Mouse (Mus musculus) bone marrow macrophage, adult 2 months (primary cell): ENCODE measurements at regions not wholly inside any gene's neighbourhood (a gene's known extent, or its start where the extent isn't known, plus 50 kb on each side); places are given as distances from the start of the nearest gene placed in this dataset.

Source experiments
- CTCF ChIP-seq: IDR thresholded peaks from 2 replicates; pipeline ENCODE4 v1.5.1; 2012; ENCODE audit warnings: low read depth, mild to moderate bottlenecking, low read length, moderate library complexity
- POLR2A ChIP-seq: IDR thresholded peaks from 2 replicates; pipeline ENCODE4 v1.6.1; 2012; ENCODE audit warnings: mild to moderate bottlenecking, low read depth, low read length, borderline replicate concordance

DNA sequence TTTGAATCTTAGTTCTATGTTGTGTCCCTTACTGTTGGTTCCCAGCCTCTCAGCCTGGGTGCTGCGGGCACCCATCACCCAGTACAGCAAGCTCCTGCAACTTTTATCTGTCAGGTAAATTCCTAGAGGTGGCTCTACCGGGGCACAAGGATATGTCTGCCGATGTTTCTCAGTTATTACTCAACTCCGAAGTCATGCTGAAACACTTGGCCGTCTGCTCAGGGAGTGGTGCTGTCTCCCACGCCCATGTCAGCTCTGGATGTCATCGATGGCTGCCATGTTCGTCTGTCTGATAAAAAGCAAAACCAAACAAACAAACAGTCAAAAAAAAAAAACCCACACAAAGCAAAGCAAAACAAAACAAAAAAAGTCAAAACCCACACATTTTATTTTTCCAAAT, 171.4 kb downstream of the Bmp7 start:
- TF ChIP-seq POLR2A (no peak), CTCF (no peak)
